Mouse (Mus musculus): ENCODE results near the gene 5730507C01Rik. TPM values are rescaled to one million over a fixed set of nuclear protein-coding genes. Genes with fewer than 3 reads are reported as not detected.
"Not testable (repeated sequence)": the region's sequence is repeated elsewhere in the genome, so short reads cannot be mapped to it uniquely, and the experiment has no call there.

The 5730507C01Rik gene
- under 1 TPM; 0.31 to 0.37 TPM for total RNA-seq (2021)
- long read RNA-seq, experiment 1: 0 reads
- long read RNA-seq, experiment 2: 0 reads

- intact Hi-C loops (cut with DNase I): no loop called here
Measured at GRCm38 (mm10) chr12:18514171-18514570, at the start of gene 5730507C01Rik. TSS of gene 5730507C01Rik (plus strand) at chr12:18514510.

GRCm38 (mm10) chr12:18514616-18515015 is 306 bp downstream of the 5730507C01Rik start:
- peak in 1 of 2 experiments; percentile 0 for DNase-seq
- intact Hi-C loops (cut with DNase I): not testable (repeated sequence)

More at GRCm38 (mm10) chr12:18514171-18514570, at the start of gene 5730507C01Rik:
- DNase-seq: peak; percentile 47 to 51

GRCm38 (mm10) chr12:18515077-18515476 is 767 bp downstream of the 5730507C01Rik start:
- DNase-seq: peak; percentile 1 to 3
- intact Hi-C loops (cut with DNase I): not testable (repeated sequence)
